Mouse (Mus musculus) ES-Bruce4 (cell line): ENCODE measurements around the gene Rad51.

Source experiments
- CTCF ChIP-seq: IDR thresholded peaks from one replicate; pipeline ENCODE4 v1.8.1; 2011; ENCODE audit warnings: low read depth, low read length
- EP300 ChIP-seq: IDR thresholded peaks from 2 replicates; pipeline ENCODE4 v1.6.1; 2011; ENCODE audit warnings: low read depth, low read length; ENCODE audit not compliant: insufficient read depth
- POLR2A ChIP-seq: IDR thresholded peaks from one replicate; pipeline ENCODE4 v1.8.1; 2011; ENCODE audit warnings: low read length; ENCODE audit not compliant: insufficient read depth

DNA sequence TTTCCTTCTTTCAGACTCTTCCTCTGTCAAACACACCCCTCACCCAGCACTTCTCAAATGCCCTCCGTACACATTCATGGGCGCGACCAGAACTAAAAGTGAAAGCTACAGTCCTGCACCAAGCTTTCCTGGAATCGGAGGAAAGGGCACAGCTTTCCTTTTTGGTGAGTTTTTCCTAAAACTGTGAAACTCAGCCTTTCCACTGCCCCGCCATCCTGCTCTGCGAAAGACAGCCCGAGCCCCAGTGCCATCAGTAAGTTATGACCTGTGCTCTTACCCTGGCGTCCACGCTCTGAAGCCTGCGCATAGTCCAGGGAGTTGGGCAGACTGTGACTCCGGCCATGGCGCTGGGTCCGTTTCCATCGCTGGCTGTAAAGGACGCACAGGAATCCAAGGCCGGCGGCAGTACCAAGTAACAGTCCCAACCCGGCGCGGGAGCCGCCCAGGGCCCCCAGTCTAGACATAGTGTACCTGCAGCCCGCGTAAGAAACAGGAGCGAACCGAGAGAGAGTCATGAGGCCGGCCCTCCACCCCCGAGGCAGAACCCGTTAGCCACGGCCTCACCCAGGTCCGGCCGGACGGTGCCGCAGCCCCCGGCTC is 43.6 kb downstream of the Rad51 start:
- no peak for TF ChIP-seq CTCF
- TF ChIP-seq POLR2A, result no peak
- no peak for TF ChIP-seq EP300
